Comparison of ENCODE assay signal across 8 mouse cellular contexts in the genomic region with DNA sequence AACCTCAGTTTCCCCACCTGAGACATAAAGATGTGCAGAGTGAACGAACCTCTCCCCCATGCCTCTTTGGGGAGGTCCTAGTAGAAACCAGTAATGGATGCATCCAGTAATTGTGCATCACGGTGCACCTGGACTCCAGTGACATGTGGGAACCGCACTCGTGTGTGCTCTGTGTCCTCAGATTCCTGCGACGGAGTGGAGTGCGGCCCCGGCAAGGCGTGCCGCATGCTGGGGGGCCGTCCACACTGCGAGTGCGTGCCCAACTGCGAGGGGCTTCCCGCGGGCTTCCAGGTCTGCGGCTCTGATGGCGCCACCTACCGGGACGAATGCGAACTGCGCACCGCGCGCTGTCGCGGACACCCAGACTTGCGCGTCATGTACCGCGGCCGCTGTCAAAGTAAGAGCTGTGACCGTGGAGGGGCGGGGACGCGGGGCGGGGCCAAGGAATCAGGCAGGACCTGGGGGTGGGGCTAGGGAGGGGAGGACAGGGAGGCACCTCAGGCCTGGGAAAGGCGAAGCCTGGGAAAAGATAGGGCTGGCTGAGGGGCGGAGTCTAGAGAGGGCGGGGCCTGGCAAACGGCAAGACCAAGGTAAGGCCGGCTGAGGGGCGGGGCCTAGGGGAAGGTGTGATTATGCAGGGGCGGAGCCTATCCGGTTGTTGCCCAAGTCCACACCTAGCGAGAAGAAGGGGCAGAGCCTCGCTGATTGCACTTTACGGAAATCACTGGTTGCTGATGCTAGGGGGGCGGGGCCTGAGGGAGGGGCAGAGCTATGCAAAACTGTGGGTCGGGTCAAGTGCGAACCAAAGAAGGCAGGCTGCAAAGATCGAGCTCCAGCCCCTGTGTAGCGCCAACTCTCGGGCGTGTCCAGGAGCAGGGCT. TPM values are rescaled to one million over a fixed set of nuclear protein-coding genes. Genes with fewer than 3 reads are reported as not detected.
DNase-seq lines count a peak whose midpoint lies in the region; ATAC-seq and TF ChIP-seq lines count a peak whose summit lies in the region.

No protein-coding gene starts in this region.

- intact Hi-C loops in gastrocnemius, adult 2 months (cut with DNase I): loop anchor here (1.0 to 5.0 kb wide), 3 partner anchors 13 to 72 kb away; a partner anchor contains a TSS
- intact Hi-C loops in left cerebral cortex, adult 2 months (cut with DNase I): loop anchor here (1.0 kb wide), 1 partner anchor 13 kb away; no protein-coding TSS in a partner anchor

- peak overlapping the region; percentile 76 for H3K4me3 ChIP-seq in gastrocnemius, adult 2 months
- peak overlapping the region; percentile 46 for H3K4me3 ChIP-seq in hindbrain, postnatal 0 days (ENCODE audit: low read length)
- peak overlapping the region; percentile 60 for H3K4me3 ChIP-seq in left cerebral cortex, adult 2 months

- peak overlapping the region; percentile 41; the same call in 1 of the 2 replicates for H3K9ac ChIP-seq in hindbrain, postnatal 0 days (replicated peaks; ENCODE audit: low read length)

- H3K27ac ChIP-seq in gastrocnemius, adult 2 months: peak overlapping the region; percentile 81
- H3K27ac ChIP-seq in hindbrain, postnatal 0 days: peak overlapping the region; percentile 45; the same call in 1 of the 2 replicates
- peak overlapping the region; percentile 50; the same call in 1 of the 2 replicates for H3K27ac ChIP-seq in left cerebral cortex, adult 2 months

- TF ChIP-seq CTCF in gastrocnemius, adult 2 months (IDR thresholded peaks at IDR 0.05): peak; percentile 86
- peak; percentile 86 for TF ChIP-seq CTCF in hindbrain, postnatal 0 days (IDR thresholded peaks at IDR 0.05; ENCODE audit: low read depth)
- peak; percentile 83 for TF ChIP-seq CTCF in left cerebral cortex, adult 2 months (IDR thresholded peaks at IDR 0.05)

- peak; percentile 98 for DNase-seq in WW6 (ENCODE audit: low read depth, low spot score)
- DNase-seq in gastrocnemius, adult 2 months: peak; percentile 97
- DNase-seq in hindbrain, postnatal 0 days (ENCODE audit: low spot score): peak; percentile 95
- peak; percentile 95 to 96 for DNase-seq in left cerebral cortex, adult 2 months (ENCODE audit: extremely low spot score in 1 of 2, low spot score in 2 of 2)
- DNase-seq in right cerebral cortex, adult 2 months (ENCODE audit: low spot score in 2 of 2): peak; percentile 94 to 98
- DNase-seq in urinary bladder, postnatal 14 days (ENCODE audit: low spot score): peak; percentile 99

- 1% methylated on average over 55 of the region's 55 CpGs for WGBS in hindbrain, postnatal 0 days

- H3K4me2 ChIP-seq in hindbrain, postnatal 0 days (ENCODE audit: low read depth, low read length): peak overlapping the region; percentile 73

- peak; percentile 67 for ATAC-seq in common myeloid progenitor, adult 5-6 weeks (replicated peaks; ENCODE audit: low read depth, poor library complexity, severe bottlenecking)
- ATAC-seq in hindbrain, postnatal 0 days: peak; percentile 94
- peak; percentile 80 for ATAC-seq in megakaryocyte, adult 5-6 weeks (ENCODE audit: poor library complexity, severe bottlenecking)

- peaks cover 9% of the 10 kb centered on the region for H3K4me1 ChIP-seq in hindbrain, postnatal 0 days (ENCODE audit: insufficient read depth, low read length)

- no peaks in the 10 kb centered on the region for H3K9me3 ChIP-seq in hindbrain, postnatal 0 days (ENCODE audit: low read length)

- peaks cover 14% of the 10 kb centered on the region; the same call in 1 of the 2 replicates for H3K27me3 ChIP-seq in hindbrain, postnatal 0 days (ENCODE audit: insufficient read depth, low read length)

- no peaks in the 10 kb centered on the region for H3K36me3 ChIP-seq in hindbrain, postnatal 0 days (ENCODE audit: insufficient read depth, low read length)

RNA-seq across cellular contexts. Expression of a gene that starts 3.0 kb away (rescaled TPM):
- total RNA-seq in common myeloid progenitor, adult 5-6 weeks (2017): 0.19 and 0.50 TPM in 2 replicates
- total RNA-seq in gastrocnemius, adult 2 months (2021): 1 to 10 TPM; 1.0 to 1.5 TPM
- 2.6 and 3.3 TPM in 2 replicates for total RNA-seq in hindbrain, postnatal 0 days (2014; rRNA removed)
- 3.1 and 3.2 TPM in 2 replicates for polyA plus RNA-seq in hindbrain, postnatal 0 days (2015; fragmentation: Nextera tagmentation; extraction: Ambion mirVana)
- 1 to 10 TPM; 2.5 to 2.6 TPM for total RNA-seq in left cerebral cortex, adult 2 months (2021)
- 3.9 and 5.3 TPM in 2 replicates for total RNA-seq in megakaryocyte, adult 5-6 weeks (2015)
- 1.7 and 2.7 TPM in 2 replicates for total RNA-seq in megakaryocyte, adult 5-6 weeks (2017)

RNA-seq across cellular contexts. Expression of a gene that starts 10.7 kb away (rescaled TPM):
- 9.4 and 16.3 TPM in 2 replicates for total RNA-seq in common myeloid progenitor, adult 5-6 weeks (2017)
- total RNA-seq in gastrocnemius, adult 2 months (2021): not detected
- 0.54 and 1.8 TPM in 2 replicates for total RNA-seq in hindbrain, postnatal 0 days (2014; rRNA removed)
- 0.13 and 0.33 TPM in 2 replicates for polyA plus RNA-seq in hindbrain, postnatal 0 days (2015; fragmentation: Nextera tagmentation; extraction: Ambion mirVana)
- total RNA-seq in left cerebral cortex, adult 2 months (2021): under 1 TPM; 0.58 to 0.75 TPM
- 2.7 and 5.6 TPM in 2 replicates for total RNA-seq in megakaryocyte, adult 5-6 weeks (2015)
- total RNA-seq in megakaryocyte, adult 5-6 weeks (2017): 1.2 and 1.8 TPM in 2 replicates

RNA-seq across cellular contexts. Expression of a gene that starts 13.3 kb away (rescaled TPM):
- total RNA-seq in common myeloid progenitor, adult 5-6 weeks (2017): 12.9 and 21.0 TPM in 2 replicates
- total RNA-seq in gastrocnemius, adult 2 months (2021): 10 to 100 TPM; 46.1 to 53.6 TPM
- 112 and 120 TPM in 2 replicates for total RNA-seq in hindbrain, postnatal 0 days (2014; rRNA removed)
- polyA plus RNA-seq in hindbrain, postnatal 0 days (2015; fragmentation: Nextera tagmentation; extraction: Ambion mirVana): 108 and 119 TPM in 2 replicates
- 10 to 100 TPM; 93.3 to 97.5 TPM for total RNA-seq in left cerebral cortex, adult 2 months (2021)
- total RNA-seq in megakaryocyte, adult 5-6 weeks (2015): 30.4 and 34.0 TPM in 2 replicates
- total RNA-seq in megakaryocyte, adult 5-6 weeks (2017): 12.5 and 13.0 TPM in 2 replicates

RNA-seq across cellular contexts. Expression of a gene that starts 13.3 kb away (rescaled TPM):
- 21.8 and 24.8 TPM in 2 replicates for total RNA-seq in common myeloid progenitor, adult 5-6 weeks (2017)
- total RNA-seq in gastrocnemius, adult 2 months (2021): 10 to 100 TPM; 18.1 to 23.0 TPM
- total RNA-seq in hindbrain, postnatal 0 days (2014; rRNA removed): 156 and 157 TPM in 2 replicates
- 221 and 242 TPM in 2 replicates for polyA plus RNA-seq in hindbrain, postnatal 0 days (2015; fragmentation: Nextera tagmentation; extraction: Ambion mirVana)
- 100 to 1,000 TPM; 293 to 312 TPM for total RNA-seq in left cerebral cortex, adult 2 months (2021)
- 39.3 and 42.2 TPM in 2 replicates for total RNA-seq in megakaryocyte, adult 5-6 weeks (2015)
- total RNA-seq in megakaryocyte, adult 5-6 weeks (2017): 30.2 and 35.5 TPM in 2 replicates

RNA-seq across cellular contexts. Expression of a gene that starts 25.1 kb away (rescaled TPM):
- total RNA-seq in common myeloid progenitor, adult 5-6 weeks (2017): not detected in 2 replicates
- total RNA-seq in gastrocnemius, adult 2 months (2021): not detected
- total RNA-seq in hindbrain, postnatal 0 days (2014; rRNA removed): 1.3 and 2.2 TPM in 2 replicates
- polyA plus RNA-seq in hindbrain, postnatal 0 days (2015; fragmentation: Nextera tagmentation; extraction: Ambion mirVana): 3.8 and 5.1 TPM in 2 replicates
- 1 to 10 TPM; 4.5 to 4.8 TPM for total RNA-seq in left cerebral cortex, adult 2 months (2021)
- not detected in 2 replicates for total RNA-seq in megakaryocyte, adult 5-6 weeks (2015)
- not detected in 2 replicates for total RNA-seq in megakaryocyte, adult 5-6 weeks (2017)

Comparison
In these comparisons a context has a peak if more than half of its experiments do, and no peak if none do; other contexts are left out.
1. Peak in every context shown above with its lines: DNase-seq, ATAC-seq, H3K4me3 ChIP-seq and H3K27ac ChIP-seq.